Mouse (Mus musculus): ENCODE measurements around the gene Phldb1. TPM values are rescaled to one million over a fixed set of nuclear protein-coding genes. Genes with fewer than 3 reads are reported as not detected.
A peak's percentile ranks its signal among the peaks of the same experiment; 100 is the strongest.

Phldb1 gene
- polyA plus RNA-seq, 1 experiment from 2014 or later = 36.3 TPM

- Histone ChIP-seq H3K27me3 (ENCODE audit: control insufficient read depth, insufficient read depth, low read length) (no peaks in the 10 kb centered on the region), H3K9ac (ENCODE audit: low read depth, low read length) (no peak overlapping the region), H3K9me3 (ENCODE audit: control insufficient read depth, low read length) (no peaks in the 10 kb centered on the region), H3K4me2 (replicated peaks; ENCODE audit: low read depth, low read length) (no peak overlapping the region), H3K4me3 (ENCODE audit: low read depth, low read length) (no peak overlapping the region), H3K36me3 (ENCODE audit: control insufficient read depth, insufficient read depth, low read length) (no peaks in the 10 kb centered on the region), H3K4me1 (replicated peaks; ENCODE audit: control insufficient read depth, insufficient read depth, low read length) (no peaks in the 10 kb centered on the region), H3K27ac (ENCODE audit: low read depth, low read length) (no peak overlapping the region)
- DNase-seq (ENCODE audit: low spot score) (no peak), ATAC-seq (ENCODE audit: low FRiP score) (no peak)
- WGBS = 67% methylated on average over 2 of the region's 2 CpGs
Measured at GRCm38 (mm10) chr9:44672291-44672865, 62.6 kb downstream of the Phldb1 start.

DNA sequence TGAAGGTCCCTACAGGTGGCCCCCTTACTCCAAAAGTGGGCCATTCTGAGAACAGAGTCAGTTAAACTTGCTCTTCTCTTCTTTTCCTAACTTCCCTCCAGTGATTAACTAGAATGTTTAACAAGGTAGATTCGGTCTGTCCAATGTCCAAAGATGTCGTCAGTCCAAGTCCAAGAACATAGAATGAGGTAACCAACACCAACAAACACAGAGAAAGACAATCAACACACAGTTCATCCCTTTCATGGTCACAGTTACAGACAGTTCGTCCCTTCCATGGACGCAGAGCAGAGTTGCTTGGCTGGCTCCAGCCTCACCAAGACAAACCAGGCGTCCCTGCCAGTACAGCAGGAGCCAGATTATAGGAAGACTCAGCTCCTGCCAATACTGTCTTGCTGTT lies 63.6 kb downstream of the Phldb1 start:
- Histone ChIP-seq H3K4me2 (replicated peaks; ENCODE audit: low read depth, low read length) (no peak overlapping the region), H3K36me3 (ENCODE audit: control insufficient read depth, insufficient read depth, low read length) (no peaks in the 10 kb centered on the region), H3K27ac (ENCODE audit: low read depth, low read length) (no peak overlapping the region), H3K4me1 (replicated peaks; ENCODE audit: control insufficient read depth, insufficient read depth, low read length) (no peaks in the 10 kb centered on the region), H3K27me3 (ENCODE audit: control insufficient read depth, insufficient read depth, low read length) (no peaks in the 10 kb centered on the region), H3K4me3 (ENCODE audit: low read depth, low read length) (no peak overlapping the region), H3K9me3 (ENCODE audit: control insufficient read depth, low read length) (no peaks in the 10 kb centered on the region), H3K9ac (ENCODE audit: low read depth, low read length) (no peak overlapping the region)
- ATAC-seq (ENCODE audit: low FRiP score) = no peak
- no peak for DNase-seq (ENCODE audit: low spot score)
- 89% methylated on average over 5 of the region's 5 CpGs for WGBS

DNA sequence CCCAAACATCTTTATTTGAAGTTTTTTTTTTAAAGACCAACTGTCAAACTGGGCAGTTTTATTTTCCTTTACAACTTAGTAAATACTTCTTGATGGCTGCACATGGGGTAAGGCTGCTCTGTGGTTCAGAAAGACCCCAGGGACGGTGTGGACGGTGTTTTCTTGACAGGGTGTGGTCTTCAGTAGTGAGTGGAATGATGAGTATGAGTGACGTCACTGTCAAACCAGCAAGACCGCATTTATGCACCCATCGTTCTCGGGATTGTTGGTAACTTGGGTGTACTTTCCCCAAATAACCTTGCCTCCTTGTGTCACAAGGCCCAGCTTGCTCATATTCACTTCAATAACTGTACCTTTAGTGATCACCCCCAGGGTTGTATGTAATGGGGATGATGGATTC lies 71.3 kb downstream of the Phldb1 start:
- no peak overlapping the region for H3K9ac ChIP-seq (ENCODE audit: low read depth, low read length)
- H3K27ac ChIP-seq (ENCODE audit: low read depth, low read length) = no peak overlapping the region
- no peaks in the 10 kb centered on the region for H3K4me1 ChIP-seq (replicated peaks; ENCODE audit: control insufficient read depth, insufficient read depth, low read length)
- ATAC-seq (ENCODE audit: low FRiP score) (no peak), DNase-seq (ENCODE audit: low spot score) (no peak)
- 87% methylated on average over 6 of the region's 6 CpGs for WGBS
- no peaks in the 10 kb centered on the region for H3K9me3 ChIP-seq (ENCODE audit: control insufficient read depth, low read length)
- no peaks in the 10 kb centered on the region for H3K27me3 ChIP-seq (ENCODE audit: control insufficient read depth, insufficient read depth, low read length)
- no peak overlapping the region for H3K4me2 ChIP-seq (replicated peaks; ENCODE audit: low read depth, low read length)
- no peak overlapping the region for H3K4me3 ChIP-seq (ENCODE audit: low read depth, low read length)
- no peaks in the 10 kb centered on the region for H3K36me3 ChIP-seq (ENCODE audit: control insufficient read depth, insufficient read depth, low read length)

- DNase-seq (ENCODE audit: low spot score) = peak; percentile 85
- H3K36me3 ChIP-seq (ENCODE audit: control insufficient read depth, insufficient read depth, low read length) = no peaks in the 10 kb centered on the region
- no peak overlapping the region for H3K9ac ChIP-seq (ENCODE audit: low read depth, low read length)
- 0 out of 2 replicates have a peak, but pooled peaks cover 2% of the 10 kb centered on the region for H3K4me1 ChIP-seq (replicated peaks; ENCODE audit: control insufficient read depth, insufficient read depth, low read length)
- peak overlapping the region; percentile 22 for H3K4me2 ChIP-seq (replicated peaks; ENCODE audit: low read depth, low read length)
- no peak overlapping the region for H3K27ac ChIP-seq (ENCODE audit: low read depth, low read length)
- H3K9me3 ChIP-seq (ENCODE audit: control insufficient read depth, low read length) = no peaks in the 10 kb centered on the region
- no peaks in the 10 kb centered on the region for H3K27me3 ChIP-seq (ENCODE audit: control insufficient read depth, insufficient read depth, low read length)
- 0 out of 2 replicates have a peak overlapping the region, but pooled peaks have one; percentile 1 for H3K4me3 ChIP-seq (ENCODE audit: low read depth, low read length)
- WGBS = 31% methylated on average over 26 of the region's 26 CpGs
- peak; percentile 54; the same call in 1 of the 2 replicates for ATAC-seq (ENCODE audit: low FRiP score)
Measured at GRCm38 (mm10) chr9:44655098-44656066, 79.6 kb downstream of the Phldb1 start.

DNA sequence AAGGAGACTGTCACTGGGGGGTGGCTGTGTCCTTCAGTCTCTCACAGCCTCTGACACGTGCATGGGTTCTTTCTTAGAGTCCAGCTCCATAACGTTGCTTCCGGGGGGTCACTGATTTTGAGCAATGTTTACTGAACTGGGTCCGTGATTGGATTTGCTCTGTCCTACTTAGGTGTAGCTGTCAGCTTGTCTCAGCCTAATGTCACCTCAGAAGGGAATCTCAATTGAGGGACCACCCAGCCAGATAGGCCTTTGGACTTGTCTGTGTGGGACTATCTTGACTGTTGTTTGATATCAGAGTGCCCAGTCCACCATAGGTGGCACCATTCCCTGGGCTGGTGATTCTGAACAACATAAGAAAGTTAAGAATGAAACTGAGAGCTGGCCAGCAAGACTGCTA lies 81.1 kb downstream of the Phldb1 start:
- Histone ChIP-seq H3K27me3 (ENCODE audit: control insufficient read depth, insufficient read depth, low read length) (no peaks in the 10 kb centered on the region), H3K4me2 (replicated peaks; ENCODE audit: low read depth, low read length) (no peak overlapping the region), H3K27ac (ENCODE audit: low read depth, low read length) (no peak overlapping the region), H3K9ac (ENCODE audit: low read depth, low read length) (no peak overlapping the region), H3K4me3 (ENCODE audit: low read depth, low read length) (no peak overlapping the region), H3K9me3 (ENCODE audit: control insufficient read depth, low read length) (no peaks in the 10 kb centered on the region), H3K36me3 (ENCODE audit: control insufficient read depth, insufficient read depth, low read length) (no peaks in the 10 kb centered on the region), H3K4me1 (replicated peaks; ENCODE audit: control insufficient read depth, insufficient read depth, low read length) (0 out of 2 replicates have a peak, but pooled peaks cover 2% of the 10 kb centered on the region)
- no peak for ATAC-seq (ENCODE audit: low FRiP score)
- 65% methylated on average over 4 of the region's 4 CpGs for WGBS
- no peak for DNase-seq (ENCODE audit: low spot score)

- H3K9ac ChIP-seq (ENCODE audit: low read depth, low read length) = no peak overlapping the region
- no peaks in the 10 kb centered on the region for H3K36me3 ChIP-seq (ENCODE audit: control insufficient read depth, insufficient read depth, low read length)
- H3K4me1 ChIP-seq (replicated peaks; ENCODE audit: control insufficient read depth, insufficient read depth, low read length) = 0 out of 2 replicates have a peak, but pooled peaks cover 2% of the 10 kb centered on the region
- no peaks in the 10 kb centered on the region for H3K9me3 ChIP-seq (ENCODE audit: control insufficient read depth, low read length)
- peak; percentile 65 for ATAC-seq (ENCODE audit: low FRiP score)
- WGBS = 14% methylated on average over 8 of the region's 8 CpGs
- peak; percentile 71 for DNase-seq (ENCODE audit: low spot score)
- no peak overlapping the region for H3K27ac ChIP-seq (ENCODE audit: low read depth, low read length)
- no peak overlapping the region for H3K4me3 ChIP-seq (ENCODE audit: low read depth, low read length)
- no peaks in the 10 kb centered on the region for H3K27me3 ChIP-seq (ENCODE audit: control insufficient read depth, insufficient read depth, low read length)
- H3K4me2 ChIP-seq (replicated peaks; ENCODE audit: low read depth, low read length) = no peak overlapping the region
Measured at GRCm38 (mm10) chr9:44652027-44652426, 83.0 kb downstream of the Phldb1 start.

- Histone ChIP-seq H3K4me2 (replicated peaks; ENCODE audit: low read depth, low read length) (no peak overlapping the region), H3K4me1 (replicated peaks; ENCODE audit: control insufficient read depth, insufficient read depth, low read length) (no peaks in the 10 kb centered on the region), H3K4me3 (ENCODE audit: low read depth, low read length) (no peak overlapping the region), H3K36me3 (ENCODE audit: control insufficient read depth, insufficient read depth, low read length) (no peaks in the 10 kb centered on the region), H3K27me3 (ENCODE audit: control insufficient read depth, insufficient read depth, low read length) (no peaks in the 10 kb centered on the region), H3K27ac (ENCODE audit: low read depth, low read length) (no peak overlapping the region), H3K9me3 (ENCODE audit: control insufficient read depth, low read length) (no peaks in the 10 kb centered on the region), H3K9ac (ENCODE audit: low read depth, low read length) (no peak overlapping the region)
- ATAC-seq (ENCODE audit: low FRiP score) (no peak), DNase-seq (ENCODE audit: low spot score) (no peak)
- WGBS = 80% methylated on average over 7 of the region's 7 CpGs
Measured at GRCm38 (mm10) chr9:44648881-44649281, 86.1 kb downstream of the Phldb1 start.

DNA sequence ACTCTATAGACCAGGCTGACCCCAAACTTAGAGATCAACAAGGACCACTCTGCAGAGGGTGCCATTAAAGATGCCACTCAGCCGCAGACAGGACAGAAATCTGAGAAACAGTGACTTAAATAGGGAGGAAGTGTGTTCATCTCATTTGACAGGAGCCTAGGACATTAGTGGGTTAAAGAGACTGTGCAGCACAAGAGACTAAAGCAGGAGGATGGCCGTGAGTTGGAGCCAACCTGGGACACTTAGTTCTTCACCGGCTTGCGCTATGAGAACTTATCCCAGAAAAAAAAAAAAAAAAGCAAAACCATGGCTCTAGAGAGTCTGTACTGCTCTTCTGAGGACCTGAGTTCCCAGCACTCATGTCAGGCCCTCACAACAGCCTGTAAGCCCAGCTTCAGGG lies 87.3 kb downstream of the Phldb1 start:
- H3K36me3 ChIP-seq (ENCODE audit: control insufficient read depth, insufficient read depth, low read length) = no peaks in the 10 kb centered on the region
- no peaks in the 10 kb centered on the region for H3K9me3 ChIP-seq (ENCODE audit: control insufficient read depth, low read length)
- H3K4me3 ChIP-seq (ENCODE audit: low read depth, low read length) = no peak overlapping the region
- no peak overlapping the region for H3K4me2 ChIP-seq (replicated peaks; ENCODE audit: low read depth, low read length)
- no peak for ATAC-seq (ENCODE audit: low FRiP score)
- no peaks in the 10 kb centered on the region for H3K27me3 ChIP-seq (ENCODE audit: control insufficient read depth, insufficient read depth, low read length)
- no peak for DNase-seq (ENCODE audit: low spot score)
- H3K4me1 ChIP-seq (replicated peaks; ENCODE audit: control insufficient read depth, insufficient read depth, low read length) = no peaks in the 10 kb centered on the region
- WGBS = 89% methylated on average over 4 of the region's 4 CpGs
- H3K27ac ChIP-seq (ENCODE audit: low read depth, low read length) = no peak overlapping the region
- H3K9ac ChIP-seq (ENCODE audit: low read depth, low read length) = no peak overlapping the region

All from hindbrain, embryonic 11.5 days (tissue).